Mouse (Mus musculus) thymus, postnatal 10 days (tissue): ENCODE measurements around the gene Krt24.
"Not testable (repeated sequence)": the region's sequence is repeated elsewhere in the genome, so short reads cannot be mapped to it uniquely, and the experiment has no call there.

Experiments
- DNase-seq, 2 experiments: peaks; one replicate each; pipeline ENCODE4 v3.0.0; 2021; ENCODE audit warnings: low spot score in 2 of 2

Krt24 gene

GRCm38 (mm10) chr11:99252671-99253070 is 32.4 kb downstream of the Krt24 start:
- no peak for DNase-seq

GRCm38 (mm10) chr11:99250666-99251065 is 34.4 kb downstream of the Krt24 start:
- no peak for DNase-seq

- DNase-seq = no peak
These were observed 34.8 kb downstream of the Krt24 start for GRCm38 (mm10) chr11:99250241-99250640.

- DNase-seq = peak in 1 of 2 experiments; percentile 19
These were observed 35.9 kb downstream of the Krt24 start for GRCm38 (mm10) chr11:99249115-99249514.

- DNase-seq = no peak
These were observed 37.1 kb downstream of the Krt24 start for GRCm38 (mm10) chr11:99247916-99248315.

DNA sequence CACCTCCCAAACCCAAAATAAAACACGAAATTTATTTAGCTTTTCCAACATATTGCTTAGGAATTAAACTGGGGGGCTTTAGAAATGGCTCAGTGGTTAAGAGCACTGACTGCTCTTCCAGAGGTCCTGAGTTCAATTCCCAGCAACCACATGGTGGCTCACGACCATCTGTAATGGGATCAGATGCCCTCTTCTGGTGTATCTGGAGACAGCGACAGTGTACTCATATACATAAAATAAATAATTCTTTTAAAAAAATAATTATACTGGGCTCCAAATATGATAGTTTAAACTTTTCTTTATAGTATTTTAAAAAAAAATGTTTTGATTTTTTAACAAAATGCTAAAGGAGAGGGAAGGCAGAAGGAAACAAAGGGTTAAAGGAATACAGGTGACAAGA is 40.5 kb downstream of the Krt24 start:
- DNase-seq = not testable (repeated sequence)

DNA sequence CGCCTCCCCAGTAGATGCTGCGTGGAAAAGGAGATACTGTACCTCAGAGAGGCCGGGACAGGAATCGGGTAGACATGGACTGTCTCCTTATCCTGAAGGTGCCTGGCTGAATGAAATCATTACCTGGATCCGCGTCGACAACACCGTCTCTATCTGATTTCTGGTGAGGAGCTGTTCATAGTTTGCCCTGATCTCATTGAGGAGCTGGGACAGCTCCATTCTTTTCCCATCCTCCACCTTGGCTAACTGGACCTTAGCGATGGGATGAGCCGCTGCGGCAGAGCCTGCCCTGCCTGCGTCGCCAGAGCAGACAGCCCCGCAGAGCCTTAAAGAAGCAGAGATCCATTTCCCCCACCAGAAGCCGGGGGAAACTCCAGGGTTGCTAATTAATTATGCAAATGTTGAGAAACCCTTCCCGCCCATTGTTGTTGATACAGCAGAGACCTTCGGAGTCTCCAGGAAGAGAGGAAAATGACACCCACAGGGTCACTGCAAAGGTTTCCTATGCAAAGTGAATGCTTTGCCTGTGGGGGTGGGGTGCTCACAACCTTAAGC is 41.2 kb downstream of the Krt24 start, which contains the start of gene Krt222:
Gene Krt222, minus strand, starts transcription at position 266 of the 555 bp plus-strand sequence.
- DNase-seq = no peak

GRCm38 (mm10) chr11:99243200-99243819 is 41.8 kb downstream of the Krt24 start:
- no peak for DNase-seq

- no peak for DNase-seq
These were observed 43.0 kb downstream of the Krt24 start for GRCm38 (mm10) chr11:99242056-99242455.

GRCm38 (mm10) chr11:99238468-99238867 is 46.6 kb downstream of the Krt24 start:
- peak; percentile 70 to 76 for DNase-seq

DNA sequence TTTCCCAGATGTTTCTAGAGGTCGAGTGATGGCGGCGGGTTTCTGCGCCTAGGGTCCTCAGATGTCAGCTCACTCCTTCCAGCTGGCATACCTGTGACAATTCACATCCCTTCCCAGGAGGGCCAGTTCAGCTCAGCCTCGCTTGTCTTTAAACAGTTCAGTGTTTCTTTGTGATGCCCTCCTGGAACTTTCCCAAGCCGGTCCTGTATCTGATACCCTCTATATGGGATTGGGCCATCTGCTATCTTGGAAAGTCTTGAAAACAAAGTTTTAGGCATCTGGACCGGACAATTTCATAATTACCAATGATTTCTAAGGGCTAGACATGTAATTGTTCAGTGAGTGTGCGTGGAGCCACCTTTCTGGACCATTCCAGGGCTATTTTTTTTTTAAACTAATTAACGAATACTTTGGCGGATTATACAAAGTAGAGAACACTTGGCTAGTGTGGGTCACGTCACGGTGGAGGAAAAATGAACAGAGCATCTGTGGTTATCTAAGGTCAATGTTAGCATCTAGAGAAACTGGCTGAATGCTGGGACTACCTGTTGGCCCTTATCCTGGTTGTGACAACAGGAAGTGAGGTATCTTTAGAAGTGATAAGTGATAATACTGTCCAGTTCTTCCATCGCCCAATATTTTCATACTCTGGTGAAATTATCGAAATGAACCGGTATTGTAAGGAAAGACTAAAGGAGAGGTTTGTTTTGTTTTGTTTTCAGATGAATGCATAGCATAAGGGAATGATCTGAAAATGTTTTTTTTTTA is 53.8 kb downstream of the Krt24 start:
- DNase-seq = no peak

DNA sequence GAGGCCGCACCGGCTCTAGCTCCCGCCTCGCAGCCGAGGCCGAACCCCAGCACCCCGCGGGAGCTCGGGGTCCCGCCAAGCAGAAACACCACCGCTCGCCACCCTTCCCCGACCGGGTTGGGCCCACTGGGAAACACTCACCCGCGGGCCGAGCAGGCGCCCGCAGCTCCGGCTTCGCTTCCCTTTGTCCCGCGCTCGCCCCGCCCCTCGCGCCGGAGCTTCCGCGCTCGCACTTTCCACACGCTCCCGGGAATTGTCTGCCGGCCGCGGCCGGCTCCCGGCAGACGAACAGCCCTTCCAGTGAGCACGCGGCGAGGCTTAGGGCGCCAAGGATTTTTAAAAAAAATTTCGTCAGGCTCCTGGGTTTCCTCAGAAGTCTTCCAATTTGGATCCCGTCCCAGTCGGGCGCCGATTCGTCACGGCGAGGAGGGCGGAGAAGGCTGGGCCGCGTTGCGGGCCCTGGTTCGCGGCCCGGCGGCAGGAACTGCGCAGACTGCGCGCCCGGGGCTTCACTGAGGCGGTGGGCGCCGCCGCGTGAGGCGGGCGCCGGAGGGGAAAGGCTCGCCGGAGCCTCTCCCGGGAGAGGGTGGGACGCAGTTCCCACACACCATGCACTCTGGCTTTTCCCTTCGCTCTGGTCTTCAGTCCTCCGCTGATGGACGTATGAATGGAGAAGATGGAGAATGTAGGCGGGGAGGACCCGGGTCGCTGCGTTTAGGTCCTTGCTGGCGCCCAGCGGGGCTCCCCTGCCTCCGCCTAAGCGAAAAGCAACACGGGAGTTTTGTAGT is 54.6 kb downstream of the Krt24 start, which contains the start of gene Smarce1:
Gene Smarce1, minus strand, starts transcription at position 757 of the 788 bp plus-strand sequence.
- DNase-seq = peak; percentile 63 to 79
